Mouse (Mus musculus): Measurements from ENCODE around the gene Cnot3.

- TF ChIP-seq CTCF (IDR thresholded peaks at IDR 0.05; ENCODE audit: low read depth, low read length) (no peak), POLR2A (IDR thresholded peaks at IDR 0.05; ENCODE audit: borderline replicate concordance, low read depth, low read length) (no peak)
Measured at GRCm38 (mm10) chr7:3607391-3607790, 37.7 kb upstream of the Cnot3 start.

Measured in bone marrow macrophage, adult 2 months (primary cell).